Mouse (Mus musculus): ENCODE results near the gene Bahd1.

DNA sequence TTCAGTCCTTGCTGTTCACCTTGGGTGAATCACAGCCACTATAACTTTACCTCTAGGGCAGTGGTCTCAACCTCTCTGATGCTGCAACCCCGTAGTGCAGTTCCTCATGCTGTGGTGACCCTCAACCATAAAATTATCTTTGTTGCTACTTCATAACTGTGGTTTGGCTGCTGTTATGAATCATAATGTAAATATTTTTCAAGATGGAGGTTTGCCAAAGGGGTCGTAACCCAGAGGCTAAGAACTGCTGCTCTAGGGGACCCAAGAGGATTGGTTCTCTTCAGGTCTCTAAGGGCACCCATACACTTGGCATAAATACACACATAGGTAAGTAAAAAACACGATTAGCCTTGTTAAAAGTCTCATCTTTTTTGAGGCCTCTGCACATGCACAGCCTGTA lies 29.6 kb upstream of the Bahd1 start:
- TF ChIP-seq CTCF (IDR thresholded peaks at IDR 0.05; ENCODE audit: low read depth) (no peak), EP300 (IDR thresholded peaks at IDR 0.05; ENCODE audit: low read depth) (no peak)

All from heart, postnatal 0 days (tissue).